Mouse (Mus musculus) forebrain, embryonic 13.5 days (tissue): ENCODE results near the gene Samd11. TPM values are rescaled to one million over a fixed set of nuclear protein-coding genes. Genes with fewer than 3 reads are reported as not detected.

Experiments used
- ATAC-seq: fragments of 200-750 bp; cut with Nextera tagmentation; 2 replicates; pipeline ENCODE4 v1.8.0; 2017
- H3K27ac ChIP-seq: fragments of 300-500 bp; sonication (generic); 2 replicates; pipeline ENCODE4 v1.5.1; 2015; ENCODE audit warnings: inconsistent platforms, mild to moderate bottlenecking, moderate library complexity
- H3K27me3 ChIP-seq: fragments of 300-500 bp; sonication (generic); 2 replicates; pipeline ENCODE4 v1.6.1; 2015; ENCODE audit warnings: mild to moderate bottlenecking, inconsistent platforms
- H3K36me3 ChIP-seq: fragments of 300-500 bp; sonication (generic); 2 replicates; pipeline ENCODE4 v1.6.1; 2015; ENCODE audit warnings: mild to moderate bottlenecking, inconsistent platforms; ENCODE audit not compliant: poor library complexity, severe bottlenecking
- H3K4me1 ChIP-seq: fragments of 300-500 bp; sonication (generic); 2 replicates; pipeline ENCODE4 v1.6.1; 2015; ENCODE audit warnings: inconsistent platforms
- H3K4me2 ChIP-seq: fragments of 300-500 bp; sonication (generic); 2 replicates; pipeline ENCODE4 v1.6.1; 2015; ENCODE audit warnings: inconsistent platforms, mild to moderate bottlenecking, moderate library complexity
- H3K4me3 ChIP-seq: fragments of 300-500 bp; sonication (generic); 2 replicates; pipeline ENCODE4 v1.5.1; 2015; ENCODE audit warnings: mild to moderate bottlenecking, inconsistent platforms
- H3K9ac ChIP-seq: fragments of 300-500 bp; sonication (generic); 2 replicates; pipeline ENCODE4 v1.6.1; 2015; ENCODE audit warnings: mild to moderate bottlenecking, inconsistent platforms
- H3K9me3 ChIP-seq: fragments of 300-500 bp; sonication (generic); replicated peaks from 2 replicates; pipeline ENCODE4 v1.6.1; 2016; ENCODE audit warnings: inconsistent platforms
- WGBS: fragments of 180-500 bp; shearing (Covaris S2); methylation state at CpG from one replicate; pipeline ENCODE4 v1.1.7; 2015; 5-methylcytosine and 5-hydroxymethylcytosine counted together
- polyA plus RNA-seq: library from polyadenylated mRNA; unstranded; fragments of >200 nt; fragmentation: Nextera tagmentation; extraction: Ambion mirVana; gene quantifications from 2 replicates; pipeline ENCODE4 v1.2.1, GENCODE M21; 2015

Samd11 gene
- 0.85 and 1.5 TPM in 2 replicates for polyA plus RNA-seq

DNA sequence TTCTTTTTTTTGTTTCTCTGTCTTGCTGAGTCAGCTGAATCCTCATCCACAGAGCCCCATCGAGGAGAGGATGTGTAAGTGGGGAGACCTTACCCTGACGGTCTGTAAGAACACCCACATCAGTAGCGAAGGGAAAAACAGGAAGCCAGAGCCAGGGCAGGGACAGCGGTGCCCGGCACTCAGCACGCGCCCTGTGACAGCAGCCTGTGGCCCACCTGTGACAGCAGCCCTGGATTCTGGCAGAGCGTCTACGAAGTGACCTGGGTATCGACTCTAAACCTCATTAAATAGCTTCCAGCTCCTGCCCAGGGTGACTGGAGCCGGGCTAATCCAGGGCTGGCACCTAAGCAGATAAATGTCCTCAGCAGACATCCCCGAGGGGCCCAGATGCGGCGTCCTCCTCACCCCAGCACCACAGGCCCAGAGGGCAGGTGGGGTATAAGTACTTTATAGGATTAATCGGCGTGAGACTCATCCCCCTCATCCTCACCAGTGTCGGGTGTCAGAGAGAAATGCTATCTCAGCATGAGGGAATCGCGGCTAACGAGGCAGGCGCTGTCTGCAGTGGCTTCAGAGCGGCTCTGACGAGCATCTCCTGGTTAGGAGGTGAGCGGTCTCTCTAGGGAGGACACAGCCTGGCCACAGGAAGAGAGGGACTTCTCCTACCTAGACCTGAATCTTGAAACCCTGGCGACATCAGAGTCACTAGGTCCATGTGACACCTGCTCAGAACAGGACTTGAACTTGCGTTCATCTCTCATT lies at the start of gene Samd11:
TSS of gene Samd11 (minus strand) at position 580 of the 762 bp plus-strand sequence.
- H3K4me3 ChIP-seq = peak within 1 kb of the TSS; percentile 30
- WGBS = 1% methylated on average over 26 of the region's 26 CpGs
- H3K9me3 ChIP-seq = no peaks in the 10 kb centered on the region
- peak within 1 kb of the TSS; percentile 55 for H3K4me2 ChIP-seq
- H3K4me1 ChIP-seq = peaks cover 15% of the 10 kb centered on the region
- peak; percentile 34; the same call in 1 of the 2 replicates for ATAC-seq
- no peaks in the 10 kb centered on the region for H3K36me3 ChIP-seq
- H3K27me3 ChIP-seq = peaks cover 38% of the 10 kb centered on the region
- H3K9ac ChIP-seq = peak within 1 kb of the TSS; percentile 30
- no peak within 1 kb of the TSS for H3K27ac ChIP-seq

DNA sequence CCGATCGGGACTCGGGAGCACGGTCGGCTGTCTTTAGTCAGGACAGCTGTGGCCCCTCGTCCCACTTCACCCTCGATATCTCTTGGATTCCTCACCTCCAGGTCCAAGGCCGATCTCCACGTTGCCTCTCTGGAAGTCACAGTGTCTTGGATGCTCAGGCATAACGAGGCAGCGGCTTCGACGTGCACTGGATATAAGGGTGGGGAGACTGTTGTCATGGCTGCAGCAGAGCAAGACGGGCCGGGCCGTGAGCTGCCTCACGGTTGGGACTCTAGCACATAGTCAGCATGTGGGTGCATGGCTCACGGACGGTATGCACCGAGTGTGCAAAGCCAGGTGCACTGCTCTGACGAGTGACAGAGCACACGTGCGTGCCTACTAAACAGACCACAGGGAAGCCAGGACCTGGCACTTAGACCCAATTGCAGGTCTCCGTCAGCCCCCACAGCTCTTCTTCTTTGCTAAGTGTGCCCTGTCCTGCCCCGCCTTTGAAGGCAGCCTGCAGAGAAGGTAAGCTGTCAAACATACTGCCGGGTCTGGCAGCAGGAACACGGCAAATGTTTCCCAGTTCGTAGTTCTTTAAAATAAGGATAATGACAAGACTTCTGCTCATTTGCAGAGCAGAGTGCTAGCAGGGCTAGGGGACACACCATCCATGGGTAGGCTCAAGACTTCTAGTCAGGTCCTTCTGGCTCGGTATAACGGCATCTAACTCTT lies 938 bp downstream of the Samd11 start:
- peak; percentile 76 for ATAC-seq
- Histone ChIP-seq H3K4me1 (peaks cover 15% of the 10 kb centered on the region), H3K27ac (no peak overlapping the region), H3K27me3 (peaks cover 38% of the 10 kb centered on the region), H3K4me3 (peak overlapping the region; percentile 30), H3K9me3 (no peaks in the 10 kb centered on the region), H3K9ac (peak overlapping the region; percentile 30), H3K36me3 (peaks cover 4% of the 10 kb centered on the region), H3K4me2 (peak overlapping the region; percentile 55)
- WGBS = 3% methylated on average over 28 of the region's 30 CpGs

DNA sequence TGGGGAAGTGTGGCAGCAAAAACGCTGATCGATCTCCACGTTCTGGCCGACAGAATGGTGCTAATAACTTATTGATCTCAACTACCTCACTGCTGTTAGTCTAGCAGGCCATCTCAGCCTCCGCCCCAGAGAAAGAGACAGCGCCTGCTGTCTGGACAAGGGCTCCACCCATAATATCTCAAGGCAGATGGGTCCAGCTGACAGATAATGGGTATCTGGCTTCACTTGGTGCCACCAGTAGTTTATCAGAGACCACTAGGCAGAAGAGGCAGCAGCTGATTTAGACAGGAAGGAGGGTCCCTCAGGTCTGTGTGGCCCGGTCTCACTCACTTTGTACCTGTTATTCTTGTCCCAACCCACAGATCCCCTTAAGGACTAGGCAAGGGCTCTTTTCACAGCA lies 2.4 kb downstream of the Samd11 start:
- Histone ChIP-seq H3K4me2 (no peak overlapping the region), H3K4me3 (no peak overlapping the region), H3K9me3 (no peaks in the 10 kb centered on the region), H3K27ac (no peak overlapping the region), H3K27me3 (peaks cover 38% of the 10 kb centered on the region), H3K4me1 (peaks cover 15% of the 10 kb centered on the region), H3K9ac (no peak overlapping the region), H3K36me3 (peaks cover 19% of the 10 kb centered on the region)
- no peak for ATAC-seq
- WGBS = 47% methylated on average over 7 of the region's 7 CpGs

GRCm38 (mm10) chr4:156252619-156253018 lies 2.8 kb downstream of the Samd11 start:
- H3K4me1 ChIP-seq = peaks cover 15% of the 10 kb centered on the region
- no peak for ATAC-seq

GRCm38 (mm10) chr4:156252140-156252539 lies 3.3 kb downstream of the Samd11 start:
- 32% methylated on average over 7 of the region's 7 CpGs for WGBS
- H3K9me3 ChIP-seq = no peaks in the 10 kb centered on the region
- H3K27me3 ChIP-seq = peaks cover 38% of the 10 kb centered on the region
- peaks cover 28% of the 10 kb centered on the region for H3K36me3 ChIP-seq
- ATAC-seq = no peak
- H3K4me3 ChIP-seq = no peak overlapping the region
- H3K9ac ChIP-seq = no peak overlapping the region
- H3K4me1 ChIP-seq = peaks cover 15% of the 10 kb centered on the region
- H3K4me2 ChIP-seq = no peak overlapping the region
- no peak overlapping the region for H3K27ac ChIP-seq

More at GRCm38 (mm10) chr4:156252619-156253018, 2.8 kb downstream of the Samd11 start:
- Histone ChIP-seq H3K36me3 (peaks cover 23% of the 10 kb centered on the region), H3K9ac (no peak overlapping the region), H3K4me3 (no peak overlapping the region), H3K27ac (no peak overlapping the region), H3K27me3 (peaks cover 38% of the 10 kb centered on the region), H3K4me2 (no peak overlapping the region), H3K9me3 (no peaks in the 10 kb centered on the region)
- WGBS = 30% methylated on average over 3 of the region's 3 CpGs

GRCm38 (mm10) chr4:156251081-156251480 lies 4.4 kb downstream of the Samd11 start:
- H3K27me3 ChIP-seq = peaks cover 38% of the 10 kb centered on the region
- no peaks in the 10 kb centered on the region for H3K9me3 ChIP-seq
- H3K27ac ChIP-seq = no peak overlapping the region
- H3K4me2 ChIP-seq = no peak overlapping the region
- peaks cover 15% of the 10 kb centered on the region for H3K4me1 ChIP-seq
- ATAC-seq = no peak
- peaks cover 38% of the 10 kb centered on the region for H3K36me3 ChIP-seq
- H3K4me3 ChIP-seq = no peak overlapping the region
- 70% methylated on average over 8 of the region's 8 CpGs for WGBS
- H3K9ac ChIP-seq = no peak overlapping the region

- H3K27ac ChIP-seq = no peak overlapping the region
- no peak overlapping the region for H3K4me2 ChIP-seq
- ATAC-seq = no peak
- H3K4me1 ChIP-seq = peaks cover 4% of the 10 kb centered on the region
- no peak overlapping the region for H3K4me3 ChIP-seq
- H3K27me3 ChIP-seq = peaks cover 26% of the 10 kb centered on the region
- H3K9me3 ChIP-seq = no peaks in the 10 kb centered on the region
- no peak overlapping the region for H3K9ac ChIP-seq
- whole genome bisulfite sequencing = 71% methylated on average over 11 of the region's 11 CpGs
- peaks cover 52% of the 10 kb centered on the region for H3K36me3 ChIP-seq
These were observed 5.9 kb downstream of the Samd11 start for GRCm38 (mm10) chr4:156249567-156249966.

DNA sequence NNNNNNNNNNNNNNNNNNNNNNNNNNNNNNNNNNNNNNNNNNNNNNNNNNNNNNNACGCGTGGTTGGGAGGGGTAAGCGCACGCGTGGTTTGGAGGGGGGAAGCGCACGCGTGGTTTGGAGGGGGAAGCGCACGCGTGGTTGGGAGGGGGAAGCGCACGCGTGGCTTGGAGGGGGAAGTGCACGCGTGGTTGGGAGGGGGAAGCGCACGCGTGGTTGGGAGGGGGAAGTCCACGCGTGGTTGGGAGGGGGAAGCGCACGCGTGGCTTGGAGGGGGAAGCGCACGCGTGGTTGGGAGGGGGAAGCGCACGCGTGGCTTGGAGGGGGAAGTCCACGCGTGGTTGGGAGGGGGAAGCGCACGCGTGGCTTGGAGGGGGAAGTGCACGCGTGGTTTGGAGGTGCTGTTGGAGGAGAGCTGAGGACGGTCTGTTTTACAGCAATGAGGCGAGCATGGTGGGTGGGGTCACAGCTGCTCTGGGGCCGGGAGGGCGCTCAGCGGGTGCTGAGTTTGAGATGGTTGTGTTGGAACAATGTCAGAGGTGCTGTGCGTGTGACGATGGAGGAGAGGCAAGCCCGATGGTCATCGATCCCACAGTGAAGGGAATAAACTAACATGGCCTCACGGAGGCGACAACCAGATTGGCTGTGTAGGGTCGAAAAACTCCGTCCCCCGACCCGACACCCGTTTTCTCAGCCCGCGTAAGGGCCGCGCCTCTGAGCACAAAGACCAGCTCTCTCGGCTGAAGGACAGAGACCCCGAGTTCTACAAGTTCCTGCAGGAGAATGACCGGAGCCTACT lies 18.6 kb downstream of the Samd11 start:
- Histone ChIP-seq H3K36me3 (peaks cover 61% of the 10 kb centered on the region), H3K27me3 (no peaks in the 10 kb centered on the region), H3K27ac (no peak overlapping the region; the same call in 1 of the 2 replicates), H3K9me3 (no peaks in the 10 kb centered on the region), H3K4me1 (peaks cover 19% of the 10 kb centered on the region), H3K4me3 (peak overlapping the region; percentile 95), H3K4me2 (peak overlapping the region; percentile 94), H3K9ac (peak overlapping the region; percentile 79)
- ATAC-seq = no peak
- 21% methylated on average over 58 of the region's 60 CpGs for WGBS

- WGBS = under 1% methylated on average over 84 of the region's 90 CpGs
- peaks cover 61% of the 10 kb centered on the region for H3K36me3 ChIP-seq
These were observed 19.5 kb downstream of the Samd11 start, which contains the start of gene Noc2l for GRCm38 (mm10) chr4:156235808-156236533. Gene Noc2l (plus strand): TSS chr4:156236010.

DNA sequence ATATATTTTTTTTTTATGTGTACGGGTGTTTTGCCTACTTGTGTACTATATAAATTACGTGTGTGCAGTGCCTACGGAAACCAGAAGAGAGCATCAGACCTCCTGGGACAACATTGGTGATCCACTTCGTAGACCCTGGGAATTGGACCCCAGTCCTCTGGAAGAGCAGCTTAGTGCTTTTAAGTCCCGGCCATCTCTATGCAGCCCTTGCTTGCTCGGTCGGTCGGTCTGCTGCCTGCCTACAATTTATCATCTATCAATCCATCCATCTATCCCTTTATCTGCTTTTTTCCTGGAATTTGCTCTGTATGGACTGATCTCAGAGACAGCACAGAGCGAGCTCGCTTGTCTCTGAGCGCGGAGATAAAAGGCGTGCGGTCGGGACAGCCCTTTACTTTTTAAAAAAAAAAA lies 20.1 kb downstream of the Samd11 start:
- peak overlapping the region; percentile 95 for H3K4me3 ChIP-seq
- H3K27me3 ChIP-seq = no peaks in the 10 kb centered on the region
- peak overlapping the region; percentile 94 for H3K4me2 ChIP-seq
- peaks cover 61% of the 10 kb centered on the region for H3K36me3 ChIP-seq
- peak; percentile 61 for ATAC-seq
- no peaks in the 10 kb centered on the region for H3K9me3 ChIP-seq
- peaks cover 19% of the 10 kb centered on the region for H3K4me1 ChIP-seq
- under 1% methylated on average over 15 of the region's 15 CpGs for WGBS
- peak overlapping the region; percentile 91 for H3K27ac ChIP-seq
- H3K9ac ChIP-seq = peak overlapping the region; percentile 79

More at GRCm38 (mm10) chr4:156235808-156236533, 19.5 kb downstream of the Samd11 start, which contains the start of gene Noc2l:
- peak within 1 kb of the TSS; percentile 95 for H3K4me3 ChIP-seq
- peaks cover 19% of the 10 kb centered on the region for H3K4me1 ChIP-seq
- H3K4me2 ChIP-seq = peak within 1 kb of the TSS; percentile 94
- peak; percentile 93 for ATAC-seq
- H3K9ac ChIP-seq = peak within 1 kb of the TSS; percentile 79
- peak within 1 kb of the TSS; percentile 91 for H3K27ac ChIP-seq
- no peaks in the 10 kb centered on the region for H3K27me3 ChIP-seq
- no peaks in the 10 kb centered on the region for H3K9me3 ChIP-seq

- under 1% methylated on average over 46 of the region's 48 CpGs for WGBS
- Histone ChIP-seq H3K4me1 (peaks cover 19% of the 10 kb centered on the region), H3K36me3 (peaks cover 61% of the 10 kb centered on the region), H3K27ac (peak within 1 kb of the TSS; percentile 91), H3K9ac (peak within 1 kb of the TSS; percentile 79), H3K9me3 (no peaks in the 10 kb centered on the region), H3K4me3 (peak within 1 kb of the TSS; percentile 95), H3K27me3 (no peaks in the 10 kb centered on the region), H3K4me2 (peak within 1 kb of the TSS; percentile 94)
- ATAC-seq = peak; percentile 51
These were observed 20.7 kb downstream of the Samd11 start, which contains the start of gene Plekhn1 for GRCm38 (mm10) chr4:156234701-156235213. Gene Plekhn1 (minus strand): TSS chr4:156234857.
